Mouse (Mus musculus): ENCODE measurements around the gene Diaph3.
A peak's percentile ranks its signal among the peaks of the same experiment; 100 is the strongest.

The Diaph3 gene

DNA sequence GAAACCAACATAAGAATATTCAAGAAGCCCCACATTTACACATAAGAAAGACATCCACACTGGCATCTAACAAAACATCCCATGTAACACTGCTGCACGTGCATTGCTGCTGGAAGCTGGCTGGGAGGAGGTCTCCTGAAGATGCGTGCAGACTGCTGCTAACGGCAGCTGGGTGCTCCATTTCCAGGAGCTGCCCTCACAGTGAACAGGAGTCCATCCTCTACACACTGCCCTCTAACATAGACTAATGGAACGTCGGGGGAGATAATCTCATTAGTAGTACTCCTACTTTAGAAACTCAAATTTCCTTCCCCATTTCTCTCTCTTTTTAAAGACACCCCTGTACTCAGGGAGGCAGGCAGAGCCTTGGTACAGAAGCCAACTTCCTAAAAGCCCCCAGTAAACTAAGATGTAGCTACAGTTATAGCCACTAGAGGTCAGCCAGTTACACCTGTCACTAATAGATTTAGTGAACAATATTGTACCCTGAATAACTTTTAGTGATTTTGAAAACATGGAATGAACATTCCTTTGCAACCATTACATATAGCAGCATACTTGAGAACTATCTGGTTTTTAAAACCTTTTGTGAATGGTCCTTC is 462.8 kb downstream of the Diaph3 start:
- ATAC-seq (ENCODE audit: insufficient number of reproducible peaks, low FRiP score, low TSS enrichment), result peak; percentile 33; the same call in 1 of the 2 replicates

DNA sequence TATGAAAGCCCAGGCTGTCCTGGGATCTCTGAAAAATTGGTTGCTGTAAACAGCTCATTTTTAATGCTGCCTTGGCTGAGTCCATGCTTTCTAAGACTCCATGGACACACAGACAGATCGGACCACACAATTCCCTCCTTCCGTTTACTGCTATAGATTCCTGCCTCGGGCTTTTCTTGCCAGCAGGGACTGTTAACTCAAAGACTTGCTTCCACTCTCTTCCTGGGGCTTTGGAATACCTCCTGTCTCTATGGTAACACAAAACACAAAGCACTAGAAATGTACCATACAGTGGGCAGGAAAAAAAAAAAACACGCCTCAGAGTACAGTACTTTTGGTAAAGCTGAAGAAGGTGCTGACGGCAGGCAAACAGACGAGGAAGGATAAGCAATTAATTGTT is 464.0 kb downstream of the Diaph3 start:
- no peak for ATAC-seq (ENCODE audit: insufficient number of reproducible peaks, low FRiP score, low TSS enrichment)

DNA sequence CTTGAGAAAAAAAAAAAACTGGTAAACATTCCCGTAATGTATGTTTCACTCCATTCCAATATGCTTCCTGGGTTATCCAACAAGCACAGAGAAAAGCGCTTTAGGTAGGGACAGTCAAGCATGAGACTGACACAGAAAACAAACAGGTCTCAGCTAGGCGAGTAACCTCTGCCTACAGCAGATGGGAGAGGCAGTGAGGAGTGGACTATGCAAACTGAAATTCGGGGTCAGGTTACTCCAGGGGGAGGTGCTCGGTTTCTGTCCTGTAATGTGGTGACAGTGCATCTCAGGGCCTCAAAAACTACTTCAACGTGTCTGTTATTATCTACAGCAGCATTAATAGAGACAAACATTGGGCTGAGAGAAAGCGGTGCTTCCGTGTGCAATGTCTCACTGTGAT is 465.7 kb downstream of the Diaph3 start:
- no peak for ATAC-seq (ENCODE audit: insufficient number of reproducible peaks, low FRiP score, low TSS enrichment)

DNA sequence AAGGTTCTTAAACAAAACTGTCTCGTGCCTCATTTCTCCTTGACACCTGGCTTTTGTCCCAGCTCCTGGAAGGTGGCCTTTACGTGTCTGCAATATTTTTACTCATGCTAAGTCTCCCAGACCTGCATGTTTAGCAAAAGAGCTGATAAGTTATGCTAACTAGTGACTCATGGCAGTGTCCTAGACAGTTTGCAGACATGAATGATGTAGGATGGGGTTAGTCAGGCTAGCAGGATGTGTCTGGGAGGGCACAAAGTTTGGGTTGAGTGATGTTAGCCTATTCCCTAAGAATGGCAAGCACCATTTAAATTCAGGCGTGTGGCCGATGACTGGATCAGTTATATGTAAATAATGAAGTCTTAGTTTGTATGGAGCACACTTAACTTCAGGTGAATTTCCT is 478.2 kb downstream of the Diaph3 start:
- no peak for ATAC-seq (ENCODE audit: insufficient number of reproducible peaks, low FRiP score, low TSS enrichment)

- ATAC-seq (ENCODE audit: insufficient number of reproducible peaks, low FRiP score, low TSS enrichment), result no peak
These were observed 480.5 kb downstream of the Diaph3 start for GRCm38 (mm10) chr14:86660556-86660955.

GRCm38 (mm10) chr14:86656262-86656661 is 484.8 kb downstream of the Diaph3 start:
- no peak for ATAC-seq (ENCODE audit: insufficient number of reproducible peaks, low FRiP score, low TSS enrichment)

DNA sequence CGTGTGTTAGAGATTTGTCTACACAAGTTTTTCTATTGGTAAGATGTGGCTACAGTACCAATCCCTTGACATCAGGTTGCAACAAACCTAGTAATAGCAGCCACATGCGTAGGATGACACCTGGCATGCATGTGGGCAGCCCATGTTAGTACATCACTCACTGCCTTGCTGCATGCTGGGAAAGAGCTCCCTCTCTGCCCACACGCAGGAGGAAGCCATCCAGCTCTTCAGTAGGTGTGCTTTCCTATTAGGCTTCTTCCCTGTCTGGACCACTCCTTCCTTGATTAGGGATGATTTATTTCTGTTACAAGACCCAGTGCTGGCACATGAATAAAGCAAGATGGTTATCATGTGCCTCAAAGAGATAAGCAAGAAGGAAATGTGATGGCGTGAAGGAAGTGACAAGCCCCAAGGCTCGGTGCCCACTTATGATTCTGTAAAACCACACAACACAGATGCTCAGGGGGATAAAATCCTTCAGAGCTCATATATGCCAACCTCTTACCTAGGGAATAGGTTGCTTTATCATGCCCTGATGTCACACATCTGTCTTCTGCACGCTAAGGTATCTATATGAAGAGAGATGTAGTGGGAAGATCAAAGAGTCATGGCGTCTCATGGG is 494.4 kb downstream of the Diaph3 start:
- ATAC-seq (ENCODE audit: insufficient number of reproducible peaks, low FRiP score, low TSS enrichment), result no peak

GRCm38 (mm10) chr14:86642831-86643241 is 498.2 kb downstream of the Diaph3 start:
- no peak for ATAC-seq (ENCODE audit: insufficient number of reproducible peaks, low FRiP score, low TSS enrichment)

GRCm38 (mm10) chr14:86641839-86642238 is 499.2 kb downstream of the Diaph3 start:
- ATAC-seq (ENCODE audit: insufficient number of reproducible peaks, low FRiP score, low TSS enrichment), result no peak

- ATAC-seq (ENCODE audit: insufficient number of reproducible peaks, low FRiP score, low TSS enrichment), result 0 out of 2 replicates have a peak, but pooled peaks have one; percentile 34
These were observed 500.9 kb downstream of the Diaph3 start for GRCm38 (mm10) chr14:86640086-86640485.

GRCm38 (mm10) chr14:86635594-86636140 is 505.4 kb downstream of the Diaph3 start:
- no peak for ATAC-seq (ENCODE audit: insufficient number of reproducible peaks, low FRiP score, low TSS enrichment)

- no peak for ATAC-seq (ENCODE audit: insufficient number of reproducible peaks, low FRiP score, low TSS enrichment)
These were observed 506.0 kb downstream of the Diaph3 start for GRCm38 (mm10) chr14:86635052-86635451.

DNA sequence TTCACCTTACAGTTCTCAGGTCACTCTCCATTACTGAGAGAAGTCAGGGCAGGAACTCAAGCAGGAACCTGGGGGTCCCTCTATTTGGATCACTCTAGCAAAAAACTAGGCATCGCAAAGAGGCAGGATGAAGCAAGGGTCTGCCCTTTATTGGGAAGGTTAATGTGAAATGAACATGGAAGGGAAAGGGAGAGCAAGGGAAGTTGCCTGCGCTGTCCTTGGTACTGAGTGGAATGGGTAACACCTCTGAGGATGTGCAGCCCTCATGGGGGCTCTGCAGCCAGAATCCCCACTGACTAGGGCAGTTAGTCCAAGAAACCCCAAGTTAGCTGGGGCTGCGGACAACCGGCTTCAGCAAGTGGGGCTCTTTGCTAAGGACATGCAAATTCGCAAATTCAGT is 507.2 kb downstream of the Diaph3 start:
- ATAC-seq (ENCODE audit: insufficient number of reproducible peaks, low FRiP score, low TSS enrichment), result no peak

- ATAC-seq (ENCODE audit: insufficient number of reproducible peaks, low FRiP score, low TSS enrichment), result no peak
These were observed 516.1 kb downstream of the Diaph3 start for GRCm38 (mm10) chr14:86624816-86625425.

- ATAC-seq (ENCODE audit: insufficient number of reproducible peaks, low FRiP score, low TSS enrichment), result no peak
These were observed 521.4 kb downstream of the Diaph3 start for GRCm38 (mm10) chr14:86619637-86620036.

All from cerebellum, adult (tissue).